Mouse (Mus musculus): ENCODE measurements around the gene C8b. TPM values are rescaled to one million over a fixed set of nuclear protein-coding genes. Genes with fewer than 3 reads are reported as not detected.

Gene C8b
- polyA plus RNA-seq (2014; fragmentation: Illumina TruSeq; extraction: RNeasy Lipid Tissue Mini Kit (QIAGEN cat#74804); ENCODE audit: low read depth, low replicate concordance): 21.8 TPM

DNA sequence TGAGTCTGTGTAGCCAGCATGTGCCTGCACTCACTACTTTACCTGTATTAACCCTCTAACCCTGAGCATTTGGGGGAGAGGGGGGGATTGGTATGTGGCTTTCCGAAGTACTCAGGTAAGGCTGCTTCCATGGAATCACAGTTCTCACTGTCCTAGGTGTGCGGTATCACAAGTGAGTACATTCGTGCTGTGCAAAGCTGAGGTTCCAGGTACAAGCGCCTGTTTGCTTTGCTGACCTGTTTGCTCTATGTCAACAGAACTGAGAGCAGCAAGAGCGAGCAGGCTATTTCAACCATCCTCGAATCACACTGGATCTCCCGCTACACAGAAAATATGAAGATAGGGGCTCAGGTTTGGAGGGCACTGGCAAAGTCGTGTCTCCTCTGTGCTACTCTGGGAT lies at the start of gene C8b:
Gene C8b, plus strand, starts transcription at position 253 of the 400 bp plus-strand sequence.

Other genes starting within 250 kb of the C8b start
- gene Gm17662, start 91.0 kb downstream of the C8b start, polyA plus RNA-seq (2014; fragmentation: Illumina TruSeq; extraction: RNeasy Lipid Tissue Mini Kit (QIAGEN cat#74804); ENCODE audit: low read depth, low replicate concordance): not detected
- gene C8a, start 110.1 kb downstream of the C8b start, polyA plus RNA-seq (2014; fragmentation: Illumina TruSeq; extraction: RNeasy Lipid Tissue Mini Kit (QIAGEN cat#74804); ENCODE audit: low read depth, low replicate concordance): 0.80 TPM
- 14.8 TPM for gene Fyb2, start 147.1 kb downstream of the C8b start, polyA plus RNA-seq (2014; fragmentation: Illumina TruSeq; extraction: RNeasy Lipid Tissue Mini Kit (QIAGEN cat#74804); ENCODE audit: low read depth, low replicate concordance)

Measured in testis, adult 10 weeks (tissue).